Mouse (Mus musculus) cortical plate, adult 2 months (tissue): Measurements from ENCODE around the gene Nup98. TPM values are rescaled to one million over a fixed set of nuclear protein-coding genes. Genes with fewer than 3 reads are reported as not detected.

ENCODE experiments used
- H3K27ac ChIP-seq: fragments of 200-500 bp; 2 replicates; pipeline ENCODE4 v1.5.1; 2012; ENCODE audit warnings: low read length, control low read depth, inconsistent platforms; ENCODE audit not compliant: insufficient read depth
- H3K4me1 ChIP-seq: fragments of 200-500 bp; 2 replicates; pipeline ENCODE4 v1.6.1; 2011; ENCODE audit warnings: low read length; ENCODE audit not compliant: control insufficient read depth, insufficient read depth
- H3K4me3 ChIP-seq: fragments of 200-500 bp; 2 replicates; pipeline ENCODE4 v1.5.1; 2011; ENCODE audit warnings: mild to moderate bottlenecking, low read length, control low read depth; ENCODE audit not compliant: insufficient read depth
- CTCF ChIP-seq: fragments of 200-500 bp; IDR thresholded peaks from 2 replicates; pipeline ENCODE4 v1.5.1; 2011; ENCODE audit warnings: mild to moderate bottlenecking, control low read depth, low read length; ENCODE audit not compliant: insufficient read depth; ENCODE audit errors: extremely low read depth
- POLR2A ChIP-seq: fragments of 200-500 bp; IDR thresholded peaks from 2 replicates; pipeline ENCODE4 v1.6.1; 2011; ENCODE audit warnings: mild to moderate bottlenecking, low read length, control low read depth; ENCODE audit not compliant: insufficient read depth; ENCODE audit errors: extremely low read depth
- polyA plus RNA-seq: library from polyadenylated mRNA; depleted of rRNA; stranded (reverse); fragments of >200 nt; gene quantifications from 2 replicates; pipeline ENCODE4 v1.2.3, GENCODE M21; 2012

Nup98 gene
- polyA plus RNA-seq, 1 experiment = 17.1 TPM

DNA sequence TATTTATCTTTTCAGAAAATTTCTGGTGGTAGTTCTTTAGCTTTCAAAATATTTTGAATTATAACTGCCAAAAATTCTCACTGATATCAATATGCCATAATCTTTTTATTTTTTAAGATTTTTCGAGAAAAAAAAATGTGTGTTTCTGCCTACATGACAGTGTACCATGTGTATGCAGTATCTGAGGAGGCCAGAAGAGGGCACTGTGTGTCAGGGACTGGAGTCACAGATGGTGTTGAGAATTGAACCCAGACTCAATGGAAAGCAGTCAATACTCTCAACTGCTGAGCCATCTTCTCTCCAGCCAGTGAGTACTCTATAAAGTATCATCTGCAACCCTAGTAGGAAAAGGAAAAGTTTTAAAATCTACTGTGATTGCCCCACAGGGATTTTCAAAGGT lies 72.5 kb downstream of the Nup98 start:
- Histone ChIP-seq H3K27ac (no peak overlapping the region), H3K4me3 (no peak overlapping the region), H3K4me1 (no peaks in the 10 kb centered on the region)
- TF ChIP-seq POLR2A (no peak), CTCF (peak; percentile 35; the same call in 1 of the 2 replicates)

- no peak overlapping the region for H3K27ac ChIP-seq
- TF ChIP-seq POLR2A (no peak), CTCF (no peak)
- H3K4me1 ChIP-seq = no peaks in the 10 kb centered on the region
- no peak overlapping the region for H3K4me3 ChIP-seq
Measured at GRCm38 (mm10) chr7:102132395-102132794, 77.6 kb downstream of the Nup98 start.

DNA sequence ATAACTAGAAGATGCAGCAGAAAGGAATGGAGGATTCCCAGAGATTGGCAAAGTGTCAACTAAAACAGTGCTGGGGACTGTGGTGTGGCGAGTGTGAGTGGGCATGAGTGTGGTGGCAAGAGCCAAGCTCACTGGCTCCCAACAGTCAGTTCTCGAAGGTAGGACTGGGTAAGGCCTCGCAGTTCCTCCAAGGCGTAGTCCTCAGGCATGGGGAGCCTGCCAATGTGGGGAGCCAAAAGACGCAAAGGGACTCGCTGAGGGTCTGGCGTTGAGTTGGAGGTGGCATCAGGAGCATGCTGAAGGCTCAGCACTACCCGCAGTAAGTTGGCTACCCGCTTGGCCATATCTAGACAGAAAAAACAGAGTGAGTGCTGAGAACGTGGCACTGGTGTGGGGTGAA lies 89.7 kb downstream of the Nup98 start:
- TF ChIP-seq CTCF = no peak
- no peak for TF ChIP-seq POLR2A

GRCm38 (mm10) chr7:102117382-102117781 lies 92.6 kb downstream of the Nup98 start:
- TF ChIP-seq CTCF = no peak
- TF ChIP-seq POLR2A = no peak
- Histone ChIP-seq H3K4me3 (no peak overlapping the region), H3K27ac (no peak overlapping the region), H3K4me1 (no peaks in the 10 kb centered on the region)

More for the DNA sequence above, 89.7 kb downstream of the Nup98 start:
- no peaks in the 10 kb centered on the region for H3K4me1 ChIP-seq
- H3K4me3 ChIP-seq = no peak overlapping the region
- no peak overlapping the region for H3K27ac ChIP-seq

DNA sequence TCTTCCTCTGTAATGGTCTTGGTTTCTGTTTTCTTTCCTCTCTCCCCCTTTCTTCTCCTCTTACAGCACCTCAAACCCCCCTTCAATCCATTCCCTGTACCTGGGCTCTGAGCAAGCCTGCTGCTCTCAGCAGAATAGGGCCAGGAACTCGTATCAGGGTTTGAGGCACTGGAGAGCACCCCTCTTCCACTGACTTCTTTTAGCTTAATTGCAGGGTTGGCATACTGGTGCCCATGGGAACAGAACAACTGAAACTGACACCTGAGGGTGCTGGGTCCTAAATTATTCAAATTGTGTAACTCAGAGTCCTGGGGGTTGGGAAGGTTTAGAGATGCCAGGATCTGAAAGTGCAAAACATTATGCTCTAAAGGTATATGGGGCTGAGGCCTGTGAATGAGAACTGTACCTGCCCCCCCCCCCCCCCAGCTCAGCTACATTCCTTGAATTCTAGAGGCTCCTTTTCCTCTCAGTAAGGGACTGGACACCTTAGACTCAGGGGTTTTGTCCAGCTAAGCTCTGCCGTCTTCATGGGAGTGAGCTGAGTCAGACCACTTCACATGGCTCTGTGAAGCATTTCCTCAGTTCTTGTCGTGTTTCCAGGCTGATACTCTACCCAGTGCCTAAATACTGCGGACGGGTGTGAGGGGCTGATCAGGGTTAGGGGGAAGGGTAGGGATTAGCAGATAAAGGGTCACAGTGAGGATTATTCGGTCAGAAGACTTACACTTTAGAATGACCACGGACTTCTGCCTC lies 93.2 kb downstream of the Nup98 start, which contains the start of gene Chrna10:
Gene Chrna10, minus strand, starts transcription at position 250 of the 753 bp plus-strand sequence.
- no peak for TF ChIP-seq CTCF
- H3K4me3 ChIP-seq = no peak within 1 kb of the TSS
- H3K4me1 ChIP-seq = no peaks in the 10 kb centered on the region
- no peak within 1 kb of the TSS for H3K27ac ChIP-seq

DNA sequence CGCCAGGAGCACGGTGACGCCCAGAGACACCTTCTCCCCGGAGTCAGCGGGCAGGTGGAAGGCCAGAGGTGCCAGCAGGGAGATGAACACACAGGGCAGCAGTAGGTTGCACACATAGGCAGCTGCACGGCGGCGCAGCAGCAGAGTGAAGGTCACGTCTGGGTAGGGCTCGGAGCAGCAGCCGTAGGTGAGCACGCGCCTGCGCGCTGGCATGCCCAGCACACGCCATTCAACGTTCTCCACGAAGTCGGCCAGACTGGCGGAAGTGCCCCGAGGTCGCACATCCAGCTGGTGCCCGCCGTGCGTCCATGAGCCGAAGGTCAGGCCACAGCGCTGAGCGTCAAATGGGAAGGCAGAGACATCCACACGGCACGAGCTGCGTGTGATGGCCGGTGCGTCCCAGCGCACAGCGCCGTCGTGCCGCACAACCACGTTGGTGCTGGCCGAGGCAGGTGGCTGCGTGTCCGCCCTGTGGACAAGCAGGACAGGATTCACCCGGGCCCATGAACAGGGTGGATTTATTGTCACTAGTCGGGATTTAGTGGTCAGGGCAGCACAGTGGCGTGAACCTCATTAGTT lies 96.7 kb downstream of the Nup98 start:
- H3K27ac ChIP-seq = no peak overlapping the region
- TF ChIP-seq CTCF = no peak
- no peak for TF ChIP-seq POLR2A

GRCm38 (mm10) chr7:102109746-102110145 lies 100.2 kb downstream of the Nup98 start:
- H3K4me1 ChIP-seq = no peaks in the 10 kb centered on the region
- TF ChIP-seq POLR2A = no peak
- TF ChIP-seq CTCF = no peak
- H3K4me3 ChIP-seq = no peak overlapping the region
- no peak overlapping the region for H3K27ac ChIP-seq

More for the DNA sequence above, 96.7 kb downstream of the Nup98 start:
- no peaks in the 10 kb centered on the region for H3K4me1 ChIP-seq
- no peak overlapping the region for H3K4me3 ChIP-seq

GRCm38 (mm10) chr7:102109171-102109570 lies 100.8 kb downstream of the Nup98 start, which contains the start of gene Art5:
Art5 (minus strand) TSS chr7:102109489.
- H3K4me1 ChIP-seq = no peaks in the 10 kb centered on the region
- TF ChIP-seq POLR2A = no peak
- TF ChIP-seq CTCF = no peak
- H3K4me3 ChIP-seq = no peak within 1 kb of the TSS
- H3K27ac ChIP-seq = no peak within 1 kb of the TSS

GRCm38 (mm10) chr7:102108206-102108605 lies 101.8 kb downstream of the Nup98 start:
- Histone ChIP-seq H3K4me3 (no peak overlapping the region), H3K4me1 (no peaks in the 10 kb centered on the region), H3K27ac (no peak overlapping the region)

DNA sequence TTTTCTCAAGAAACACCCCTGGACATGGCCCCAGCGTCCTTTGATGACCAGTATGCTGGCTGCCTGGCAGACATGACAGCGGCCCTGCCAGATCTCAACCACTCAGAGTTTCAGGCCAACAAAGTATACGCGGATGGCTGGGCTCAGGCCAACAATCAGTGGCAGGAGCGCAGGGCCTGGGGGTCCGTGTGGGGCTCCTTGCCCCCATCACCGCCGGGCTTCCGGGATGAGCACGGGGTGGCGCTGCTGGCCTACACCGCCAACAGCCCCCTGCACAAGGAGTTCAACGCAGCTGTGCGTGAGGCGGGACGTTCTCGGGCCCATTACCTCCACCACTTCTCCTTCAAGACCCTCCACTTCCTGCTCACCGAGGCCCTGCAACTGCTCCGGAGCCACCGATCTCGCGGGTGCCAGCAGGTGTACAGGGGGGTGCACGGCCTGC lies 103.3 kb downstream of the Nup98 start:
- TF ChIP-seq CTCF (no peak), POLR2A (no peak)
- Histone ChIP-seq H3K27ac (no peak overlapping the region), H3K4me3 (no peak overlapping the region), H3K4me1 (no peaks in the 10 kb centered on the region)

More at GRCm38 (mm10) chr7:102108206-102108605, 101.8 kb downstream of the Nup98 start:
- TF ChIP-seq CTCF = no peak
- TF ChIP-seq POLR2A = no peak
